Mouse (Mus musculus) heart, adult 9 months (tissue): ENCODE results near the gene Flvcr2.
"Not testable (repeated sequence)": the region's sequence is repeated elsewhere in the genome, so short reads cannot be mapped to it uniquely, and the experiment has no call there.

Experiments
- DNase-seq, 2 experiments: peaks; one replicate each; pipeline ENCODE4 v3.0.0; 2022; ENCODE audit warnings: low spot score in 2 of 2

The Flvcr2 gene

GRCm38 (mm10) chr12:85745827-85746695 is at the start of gene Flvcr2:
Gene Flvcr2, plus strand, starts transcription at chr12:85746539.
- peak; percentile 68 to 85 for DNase-seq

- DNase-seq, result not testable (repeated sequence)
These were observed 48.2 kb upstream of the Flvcr2 start for GRCm38 (mm10) chr12:85698179-85698578.

GRCm38 (mm10) chr12:85700191-85700841 is 46.0 kb upstream of the Flvcr2 start:
- DNase-seq, result no peak

GRCm38 (mm10) chr12:85700842-85701223 is 45.5 kb upstream of the Flvcr2 start:
- DNase-seq, result no peak

GRCm38 (mm10) chr12:85702166-85703055 is 43.9 kb upstream of the Flvcr2 start:
- DNase-seq, result no peak

- DNase-seq, result no peak
These were observed 42.8 kb upstream of the Flvcr2 start for GRCm38 (mm10) chr12:85703507-85703906.

- DNase-seq, result no peak
These were observed 41.8 kb upstream of the Flvcr2 start for GRCm38 (mm10) chr12:85704566-85704965.

GRCm38 (mm10) chr12:85705002-85705830 is 41.1 kb upstream of the Flvcr2 start:
- peak; percentile 89 to 91 for DNase-seq

- no peak for DNase-seq
These were observed 40.4 kb upstream of the Flvcr2 start for GRCm38 (mm10) chr12:85705831-85706530.

GRCm38 (mm10) chr12:85706906-85707305 is 39.4 kb upstream of the Flvcr2 start:
- no peak for DNase-seq

GRCm38 (mm10) chr12:85707391-85707790 is 38.9 kb upstream of the Flvcr2 start:
- DNase-seq, result no peak

- DNase-seq, result no peak
These were observed 37.8 kb upstream of the Flvcr2 start for GRCm38 (mm10) chr12:85708556-85708955.

- no peak for DNase-seq
These were observed 35.6 kb upstream of the Flvcr2 start for GRCm38 (mm10) chr12:85710695-85711094.

- no peak for DNase-seq
These were observed 33.8 kb upstream of the Flvcr2 start for GRCm38 (mm10) chr12:85712587-85712986.

GRCm38 (mm10) chr12:85714126-85714525 is 32.2 kb upstream of the Flvcr2 start:
- DNase-seq, result no peak

- no peak for DNase-seq
These were observed 21.0 kb upstream of the Flvcr2 start for GRCm38 (mm10) chr12:85725306-85725705.

- DNase-seq, result no peak
These were observed 19.5 kb upstream of the Flvcr2 start for GRCm38 (mm10) chr12:85726729-85727397.

GRCm38 (mm10) chr12:85728181-85728580 is 18.2 kb upstream of the Flvcr2 start:
- no peak for DNase-seq

GRCm38 (mm10) chr12:85729022-85729944 is 17.1 kb upstream of the Flvcr2 start:
- DNase-seq, result peak; percentile 17 to 42
